Mouse (Mus musculus): ENCODE measurements around the gene Gm3591. TPM values are rescaled to one million over a fixed set of nuclear protein-coding genes. Genes with fewer than 3 reads are reported as not detected.
A peak's percentile ranks its signal among the peaks of the same experiment; 100 is the strongest.
"Not testable (repeated sequence)": the region's sequence is repeated elsewhere in the genome, so short reads cannot be mapped to it uniquely, and the experiment has no call there.

The Gm3591 gene
- 0.35 TPM in 1 of 2 replicates, not detected in the other for polyA plus RNA-seq (2012; rRNA removed)

DNA sequence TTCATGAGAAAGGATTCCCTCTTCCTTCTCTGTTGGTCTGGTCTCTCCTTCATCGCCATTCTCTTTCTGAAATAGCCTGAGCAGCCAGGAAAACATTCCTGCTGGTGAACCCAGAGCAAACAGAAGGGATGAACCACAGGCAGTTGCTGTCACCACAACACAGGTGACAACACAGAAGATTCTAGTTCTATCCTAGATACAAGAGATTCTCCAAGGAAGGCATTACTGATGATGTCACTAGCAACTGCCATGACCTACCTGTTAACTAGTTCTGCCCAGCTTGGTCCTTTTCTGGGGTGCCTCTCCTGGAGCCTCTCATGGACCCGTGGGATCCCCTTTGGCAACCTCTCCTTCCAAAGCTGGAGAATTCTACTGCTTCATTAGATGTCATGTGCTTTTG is at the start of gene Gm3591:
TSS of gene Gm3591 (minus strand) at position 101 of the 400 bp plus-strand sequence.
- not testable (repeated sequence) for H3K27me3 ChIP-seq (ENCODE audit: control insufficient read depth, insufficient read depth, low read length); H3K36me3 ChIP-seq (ENCODE audit: control insufficient read depth, insufficient read depth, low read length); H3K4me1 ChIP-seq (replicated peaks; ENCODE audit: control insufficient read depth, insufficient read depth, low read length); H3K27ac ChIP-seq (ENCODE audit: control insufficient read depth, insufficient read depth, low read length); DNase-seq; H3K4me3 ChIP-seq (ENCODE audit: control insufficient read depth, insufficient read depth, low read length)
- WGBS: no CpG with 5 or more reads among the region's 2 CpGs

DNA sequence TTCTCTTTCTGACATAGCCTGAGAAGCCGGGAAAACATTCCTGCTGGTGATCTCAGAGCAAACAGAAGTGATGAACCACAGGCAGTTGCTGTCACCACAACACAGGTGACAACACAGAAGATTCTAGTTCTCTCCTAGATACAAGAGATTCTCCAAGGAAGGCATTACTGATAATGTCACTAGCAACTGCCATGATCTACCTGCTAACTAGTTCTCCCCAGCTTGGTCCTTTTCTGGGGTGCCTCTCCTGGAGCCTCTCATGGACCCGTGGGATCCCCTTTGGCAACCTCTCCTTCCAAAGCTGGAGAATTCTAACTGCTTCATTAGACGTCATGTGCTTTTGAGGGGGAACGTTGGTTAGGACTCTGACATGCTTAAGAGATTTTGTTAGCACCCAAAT is 32.2 kb upstream of the Gm3591 start, which contains the start of gene Gm3594:
TSS of gene Gm3594 (minus strand) at position 101 of the 400 bp plus-strand sequence.
- WGBS: no CpG with 5 or more reads among the region's 4 CpGs
- H3K4me3 ChIP-seq (ENCODE audit: control insufficient read depth, insufficient read depth, low read length); H3K27ac ChIP-seq (ENCODE audit: control insufficient read depth, insufficient read depth, low read length); DNase-seq; H3K36me3 ChIP-seq (ENCODE audit: control insufficient read depth, insufficient read depth, low read length); H3K4me1 ChIP-seq (replicated peaks; ENCODE audit: control insufficient read depth, insufficient read depth, low read length); H3K27me3 ChIP-seq (ENCODE audit: control insufficient read depth, insufficient read depth, low read length): not testable (repeated sequence)

DNA sequence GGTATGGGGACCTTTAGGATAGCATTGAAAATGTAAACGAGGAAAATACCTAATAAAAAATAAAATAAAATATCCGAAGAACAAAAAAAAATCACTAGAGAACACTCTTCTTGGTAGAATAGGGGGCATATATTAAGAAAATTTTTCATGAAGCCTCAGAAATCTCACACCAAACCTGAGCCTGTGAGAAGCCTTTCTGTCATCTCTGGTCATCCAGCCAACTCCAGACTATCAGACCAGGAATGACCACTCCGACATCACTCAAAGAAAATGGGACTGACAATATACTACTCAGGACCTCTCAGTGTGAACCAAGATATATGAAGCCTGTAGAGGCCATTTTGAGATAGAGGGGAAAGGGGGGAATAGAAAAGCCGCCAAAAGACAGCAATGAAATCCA is 28.5 kb upstream of the Gm3591 start:
- WGBS: 72% methylated on average over 2 of the region's 4 CpGs
- not testable (repeated sequence) for DNase-seq; H3K4me1 ChIP-seq (replicated peaks; ENCODE audit: control insufficient read depth, insufficient read depth, low read length); H3K36me3 ChIP-seq (ENCODE audit: control insufficient read depth, insufficient read depth, low read length); H3K27me3 ChIP-seq (ENCODE audit: control insufficient read depth, insufficient read depth, low read length); H3K4me3 ChIP-seq (ENCODE audit: control insufficient read depth, insufficient read depth, low read length); H3K27ac ChIP-seq (ENCODE audit: control insufficient read depth, insufficient read depth, low read length)

DNA sequence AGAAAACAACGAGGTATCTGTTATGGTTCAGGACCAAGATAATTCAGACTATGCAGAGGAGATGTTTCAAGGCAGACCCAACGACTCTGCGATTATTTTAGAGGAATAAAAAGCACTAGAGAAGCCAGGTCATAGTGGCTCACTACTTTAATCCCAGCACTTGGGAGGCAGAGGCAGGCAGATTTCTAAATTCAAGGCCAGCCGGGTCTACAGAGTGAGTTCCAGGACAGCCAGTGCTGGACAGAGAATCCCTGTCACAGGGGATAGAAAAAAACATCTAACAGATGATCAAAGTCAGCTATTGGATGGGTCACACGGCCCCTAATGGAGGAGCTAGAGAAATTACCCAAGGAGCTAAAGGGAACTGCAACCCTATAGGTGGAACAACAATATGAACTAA is 27.9 kb upstream of the Gm3591 start:
- not testable (repeated sequence) for H3K27me3 ChIP-seq (ENCODE audit: control insufficient read depth, insufficient read depth, low read length); H3K36me3 ChIP-seq (ENCODE audit: control insufficient read depth, insufficient read depth, low read length); DNase-seq; H3K4me1 ChIP-seq (replicated peaks; ENCODE audit: control insufficient read depth, insufficient read depth, low read length); H3K4me3 ChIP-seq (ENCODE audit: control insufficient read depth, insufficient read depth, low read length); H3K27ac ChIP-seq (ENCODE audit: control insufficient read depth, insufficient read depth, low read length)
- WGBS: 77% methylated on average over 2 of the region's 5 CpGs

DNA sequence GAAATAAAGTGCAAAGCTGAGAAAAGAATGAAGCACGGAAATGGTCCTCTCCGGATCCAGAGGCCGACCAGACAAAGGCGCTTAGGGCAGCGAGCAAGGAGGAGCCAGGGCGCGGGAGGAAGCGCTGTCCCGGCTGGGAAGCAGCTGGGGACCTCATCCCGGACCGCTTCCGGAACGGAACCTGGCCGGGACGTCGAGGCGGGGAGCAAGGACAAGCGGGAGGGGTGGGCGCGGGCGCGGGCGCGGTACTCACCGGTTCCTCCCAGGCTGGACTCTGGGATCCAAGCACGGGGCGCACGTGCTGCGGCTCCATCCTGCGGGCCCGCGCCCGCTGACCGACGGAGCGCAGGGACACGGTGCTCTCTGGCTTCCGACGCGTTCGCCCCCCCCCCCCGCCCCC is 14.5 kb upstream of the Gm3591 start:
- not testable (repeated sequence) for H3K4me3 ChIP-seq (ENCODE audit: control insufficient read depth, insufficient read depth, low read length); H3K27ac ChIP-seq (ENCODE audit: control insufficient read depth, insufficient read depth, low read length); H3K4me1 ChIP-seq (replicated peaks; ENCODE audit: control insufficient read depth, insufficient read depth, low read length); H3K36me3 ChIP-seq (ENCODE audit: control insufficient read depth, insufficient read depth, low read length); H3K27me3 ChIP-seq (ENCODE audit: control insufficient read depth, insufficient read depth, low read length)
- peak; percentile 10 for DNase-seq
- 33% methylated on average over 17 of the region's 42 CpGs for WGBS

DNA sequence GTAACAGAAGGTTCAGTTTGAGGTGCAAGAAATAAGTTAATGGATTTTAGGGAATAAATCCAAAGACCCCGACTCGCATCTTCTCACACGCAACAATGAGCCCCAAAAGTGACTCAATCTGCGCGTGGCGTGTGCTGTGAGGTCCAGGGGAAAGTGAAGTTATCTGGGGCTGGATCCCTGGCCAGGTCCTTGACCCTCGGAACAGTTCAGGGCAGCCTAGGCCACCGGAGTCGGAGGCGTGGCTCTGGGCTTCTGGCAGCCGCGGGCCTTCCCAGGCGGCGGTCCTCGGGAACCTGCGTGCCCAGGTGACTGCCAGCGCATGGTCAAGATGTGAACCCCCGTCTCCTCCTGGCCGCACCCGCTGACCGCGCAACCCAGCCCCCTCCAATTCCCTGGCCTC is 14.1 kb upstream of the Gm3591 start:
- H3K36me3 ChIP-seq (ENCODE audit: control insufficient read depth, insufficient read depth, low read length); H3K4me1 ChIP-seq (replicated peaks; ENCODE audit: control insufficient read depth, insufficient read depth, low read length); H3K27me3 ChIP-seq (ENCODE audit: control insufficient read depth, insufficient read depth, low read length); DNase-seq; H3K27ac ChIP-seq (ENCODE audit: control insufficient read depth, insufficient read depth, low read length); H3K4me3 ChIP-seq (ENCODE audit: control insufficient read depth, insufficient read depth, low read length): not testable (repeated sequence)
- WGBS: 37% methylated on average over 22 of the region's 22 CpGs

DNA sequence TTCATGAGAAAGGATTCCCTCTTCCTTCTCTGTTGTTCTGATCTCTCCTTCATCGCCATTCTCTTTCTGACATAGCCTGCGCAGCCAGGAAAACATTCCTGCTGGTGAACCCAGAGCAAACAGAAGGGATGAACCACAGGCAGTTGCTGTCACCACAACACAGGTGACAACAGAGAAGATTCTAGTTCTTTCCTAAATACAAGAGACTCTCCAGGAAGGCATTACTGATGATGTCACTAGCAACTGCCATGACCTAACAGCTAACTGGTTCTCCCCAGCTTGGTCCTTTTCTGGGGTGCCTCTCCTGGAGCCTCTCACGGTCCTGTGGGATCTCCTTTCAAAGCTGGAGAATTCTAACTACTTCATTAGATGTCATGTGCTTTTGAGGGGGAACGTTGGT is 22.1 kb downstream of the Gm3591 start, which contains the start of gene Gm16440:
TSS of gene Gm16440 (minus strand) at position 101 of the 400 bp plus-strand sequence.
- not testable (repeated sequence) for H3K27ac ChIP-seq (ENCODE audit: control insufficient read depth, insufficient read depth, low read length); H3K4me1 ChIP-seq (replicated peaks; ENCODE audit: control insufficient read depth, insufficient read depth, low read length); H3K4me3 ChIP-seq (ENCODE audit: control insufficient read depth, insufficient read depth, low read length); DNase-seq; H3K36me3 ChIP-seq (ENCODE audit: control insufficient read depth, insufficient read depth, low read length); H3K27me3 ChIP-seq (ENCODE audit: control insufficient read depth, insufficient read depth, low read length)
- WGBS: 84% methylated on average over 2 of the region's 4 CpGs

Other genes with a start within 250 kb of the Gm3591 start
- 0.04 TPM in 1 of 2 replicates, not detected in the other for gene Gm21560, start 193.2 kb downstream of the Gm3591 start, polyA plus RNA-seq (2012; rRNA removed)
- gene Gm3411, start 125.2 kb downstream of the Gm3591 start, polyA plus RNA-seq (2012; rRNA removed): 0.06 and 0.51 TPM in 2 replicates
- not detected in 2 replicates for gene Gm21103, start 107.6 kb downstream of the Gm3591 start, polyA plus RNA-seq (2012; rRNA removed)
- not detected in 2 replicates for gene Gm3618, start 68.8 kb downstream of the Gm3591 start, polyA plus RNA-seq (2012; rRNA removed)
- gene Gm16440, start 22.2 kb downstream of the Gm3591 start, polyA plus RNA-seq (2012; rRNA removed): not detected in 2 replicates
- not detected in 2 replicates for gene Gm3594, start 32.1 kb upstream of the Gm3591 start, polyA plus RNA-seq (2012; rRNA removed)
- gene Gm8356, start 124.8 kb upstream of the Gm3591 start, polyA plus RNA-seq (2012; rRNA removed): not detected in 2 replicates
- 0.11 TPM in 1 of 2 replicates, not detected in the other for gene Gm3629, start 178.1 kb upstream of the Gm3591 start, polyA plus RNA-seq (2012; rRNA removed)
- gene Gm3460, start 209.9 kb upstream of the Gm3591 start, polyA plus RNA-seq (2012; rRNA removed): not detected in 2 replicates

Measured in thymus, adult 2 months (tissue).